Mouse (Mus musculus) testis, adult 2 months (tissue): Measurements from ENCODE around the gene Fignl1. TPM values are rescaled to one million over a fixed set of nuclear protein-coding genes. Genes with fewer than 3 reads are reported as not detected.

Experiments
- H3K27ac ChIP-seq: fragments of 200-500 bp; 2 replicates; pipeline ENCODE4 v1.5.1; 2012; ENCODE audit warnings: low read depth, low read length; ENCODE audit not compliant: control insufficient read depth, insufficient read depth
- H3K27me3 ChIP-seq: fragments of 200-500 bp; 2 replicates; pipeline ENCODE4 v1.6.1; 2012; ENCODE audit warnings: mild to moderate bottlenecking, low read length, moderate library complexity; ENCODE audit not compliant: control insufficient read depth, insufficient read depth
- H3K36me3 ChIP-seq: fragments of 200-500 bp; 2 replicates; pipeline ENCODE4 v1.6.1; 2012; ENCODE audit warnings: mild to moderate bottlenecking, low read length; ENCODE audit not compliant: control insufficient read depth, insufficient read depth
- H3K4me1 ChIP-seq: fragments of 200-500 bp; 2 replicates; pipeline ENCODE4 v1.6.1; 2012; ENCODE audit warnings: low read length; ENCODE audit not compliant: control insufficient read depth, insufficient read depth
- H3K4me3 ChIP-seq: fragments of 200-500 bp; 2 replicates; pipeline ENCODE4 v1.5.1; 2012; ENCODE audit warnings: low read depth, mild to moderate bottlenecking, low read length, moderate library complexity, mixed read lengths; ENCODE audit not compliant: control insufficient read depth
- CTCF ChIP-seq: fragments of 200-500 bp; IDR thresholded peaks from 2 replicates; pipeline ENCODE4 v1.5.1; 2012; ENCODE audit warnings: low read depth, mild to moderate bottlenecking, inconsistent platforms, low read length, moderate library complexity; ENCODE audit not compliant: control insufficient read depth, insufficient read depth, insufficient replicate concordance
- POLR2A ChIP-seq: fragments of 200-500 bp; IDR thresholded peaks from 2 replicates; pipeline ENCODE4 v1.6.1; 2012; ENCODE audit warnings: low read depth, mild to moderate bottlenecking, inconsistent platforms, low read length, moderate library complexity; ENCODE audit not compliant: control insufficient read depth
- polyA plus RNA-seq: library from polyadenylated mRNA; depleted of rRNA; stranded (reverse); fragments of >200 nt; gene quantifications from 2 replicates; pipeline ENCODE4 v1.2.3, GENCODE M21; 2012

The Fignl1 gene
- polyA plus RNA-seq, 1 experiment, result 21.1 TPM

GRCm38 (mm10) chr11:11839874-11840273 lies 31.1 kb upstream of the Fignl1 start:
- TF ChIP-seq CTCF, result no peak
- TF ChIP-seq POLR2A, result no peak
- Histone ChIP-seq H3K27me3 (0 out of 2 replicates have a peak, but pooled peaks cover 2% of the 10 kb centered on the region), H3K4me1 (peaks cover 4% of the 10 kb centered on the region; the same call in 1 of the 2 replicates), H3K27ac (no peak overlapping the region), H3K4me3 (no peak overlapping the region), H3K36me3 (no peaks in the 10 kb centered on the region)

- TF ChIP-seq POLR2A, result no peak
- no peak for TF ChIP-seq CTCF
- Histone ChIP-seq H3K27me3 (0 out of 2 replicates have a peak, but pooled peaks cover 2% of the 10 kb centered on the region), H3K27ac (no peak overlapping the region), H3K4me3 (no peak overlapping the region), H3K36me3 (no peaks in the 10 kb centered on the region), H3K4me1 (0 out of 2 replicates have a peak, but pooled peaks cover 4% of the 10 kb centered on the region)
Observed at GRCm38 (mm10) chr11:11837384-11837783, 28.6 kb upstream of the Fignl1 start.

GRCm38 (mm10) chr11:11836713-11837370 lies 28.1 kb upstream of the Fignl1 start:
- peak overlapping the region; percentile 35 for H3K4me3 ChIP-seq
- TF ChIP-seq POLR2A, result no peak
- no peak for TF ChIP-seq CTCF
- no peaks in the 10 kb centered on the region for H3K36me3 ChIP-seq
- peak overlapping the region; percentile 2; the same call in 1 of the 2 replicates for H3K27ac ChIP-seq
- 0 out of 2 replicates have a peak, but pooled peaks cover 4% of the 10 kb centered on the region for H3K4me1 ChIP-seq
- H3K27me3 ChIP-seq, result 0 out of 2 replicates have a peak, but pooled peaks cover 2% of the 10 kb centered on the region

GRCm38 (mm10) chr11:11836262-11836661 lies 27.5 kb upstream of the Fignl1 start:
- H3K4me3 ChIP-seq, result no peak overlapping the region
- 0 out of 2 replicates have a peak overlapping the region, but pooled peaks have one; percentile 26 for H3K27ac ChIP-seq
- TF ChIP-seq POLR2A, result no peak
- TF ChIP-seq CTCF, result no peak
- H3K36me3 ChIP-seq, result no peaks in the 10 kb centered on the region
- 0 out of 2 replicates have a peak, but pooled peaks cover 4% of the 10 kb centered on the region for H3K4me1 ChIP-seq
- 0 out of 2 replicates have a peak, but pooled peaks cover 2% of the 10 kb centered on the region for H3K27me3 ChIP-seq

DNA sequence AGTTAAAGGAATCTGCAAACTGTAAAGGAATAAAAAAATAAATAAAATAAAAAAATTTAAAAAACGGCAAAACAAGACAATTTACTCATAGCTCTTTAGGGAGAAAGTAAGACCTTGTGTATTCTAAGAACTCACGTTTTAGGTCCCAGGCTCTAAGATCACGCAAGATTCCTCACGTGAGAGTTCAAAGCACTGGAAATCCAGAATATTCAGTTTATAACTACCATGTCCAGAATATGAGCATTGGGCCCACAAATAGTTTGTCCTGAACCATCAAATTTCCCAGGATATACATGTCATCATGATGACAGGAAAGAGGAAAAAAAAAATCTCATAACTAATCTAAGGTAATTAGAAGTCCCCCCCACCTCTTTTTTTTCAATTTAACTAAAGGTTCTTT lies 27.0 kb upstream of the Fignl1 start:
- Histone ChIP-seq H3K4me1 (0 out of 2 replicates have a peak, but pooled peaks cover 4% of the 10 kb centered on the region), H3K27me3 (0 out of 2 replicates have a peak, but pooled peaks cover 2% of the 10 kb centered on the region), H3K36me3 (no peaks in the 10 kb centered on the region), H3K4me3 (no peak overlapping the region), H3K27ac (no peak overlapping the region)
- no peak for TF ChIP-seq POLR2A
- TF ChIP-seq CTCF, result no peak

DNA sequence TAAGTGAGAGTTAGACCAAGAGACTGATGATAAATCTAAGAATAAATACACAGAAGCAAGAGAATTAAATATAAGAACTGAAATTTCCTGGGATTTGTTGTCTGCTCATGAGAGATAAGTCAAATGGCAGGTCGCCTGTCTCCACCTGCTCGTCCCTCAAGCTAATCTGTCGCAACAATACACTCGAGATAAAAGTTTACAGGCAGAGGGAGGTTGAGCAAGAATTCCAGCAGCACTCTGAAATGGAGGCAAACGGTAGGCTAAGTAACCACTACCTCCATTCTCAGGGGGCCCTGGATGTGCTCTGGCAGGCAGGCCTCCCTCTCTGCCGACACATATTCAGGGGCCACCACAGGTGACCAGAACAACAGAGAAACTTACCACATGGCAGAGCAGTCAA lies 26.6 kb upstream of the Fignl1 start:
- TF ChIP-seq POLR2A (no peak), CTCF (no peak)
- Histone ChIP-seq H3K27ac (no peak overlapping the region), H3K4me3 (no peak overlapping the region), H3K36me3 (no peaks in the 10 kb centered on the region), H3K27me3 (0 out of 2 replicates have a peak, but pooled peaks cover 2% of the 10 kb centered on the region), H3K4me1 (0 out of 2 replicates have a peak, but pooled peaks cover 4% of the 10 kb centered on the region)

DNA sequence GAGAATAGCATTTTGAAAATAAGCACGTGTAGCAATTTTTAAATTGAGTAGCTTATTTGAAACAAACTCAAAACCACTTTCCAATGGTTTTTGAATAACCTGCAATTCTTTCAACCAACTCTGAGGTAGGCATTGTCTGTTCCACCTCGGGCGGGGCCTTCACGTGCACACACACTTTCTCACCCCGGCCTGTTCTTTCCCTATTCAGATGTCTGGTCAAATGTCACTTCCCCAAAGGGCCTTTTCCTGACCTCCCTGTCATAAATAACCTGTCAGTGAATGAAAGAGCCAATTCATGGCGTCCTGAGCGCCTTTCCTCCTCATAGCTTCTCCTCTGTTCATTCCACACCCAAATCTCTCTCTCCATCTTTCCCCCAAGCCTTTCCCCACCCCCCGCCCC lies 24.3 kb upstream of the Fignl1 start:
- H3K27me3 ChIP-seq, result 0 out of 2 replicates have a peak, but pooled peaks cover 2% of the 10 kb centered on the region

More for the DNA sequence above, 24.3 kb upstream of the Fignl1 start:
- H3K4me1 ChIP-seq, result peaks cover 4% of the 10 kb centered on the region; the same call in 1 of the 2 replicates
- no peaks in the 10 kb centered on the region for H3K36me3 ChIP-seq
- H3K27ac ChIP-seq, result no peak overlapping the region
- no peak overlapping the region for H3K4me3 ChIP-seq
- no peak for TF ChIP-seq POLR2A
- TF ChIP-seq CTCF, result no peak
